Mouse (Mus musculus) hindbrain, embryonic 13.5 days (tissue): Measurements from ENCODE around the gene Cers5. TPM values are rescaled to one million over a fixed set of nuclear protein-coding genes. Genes with fewer than 3 reads are reported as not detected.
A peak's percentile ranks its signal among the peaks of the same experiment; 100 is the strongest.

Experiments used
- ATAC-seq: fragments of 200-750 bp; cut with Nextera tagmentation; 2 replicates; pipeline ENCODE4 v1.8.0; 2017; ENCODE audit warnings: moderate TSS enrichment; ENCODE audit not compliant: low FRiP score
- H3K27ac ChIP-seq: fragments of 300-500 bp; sonication (generic); 2 replicates; pipeline ENCODE4 v1.5.1; 2015; ENCODE audit warnings: inconsistent platforms, mild to moderate bottlenecking, moderate library complexity
- H3K27me3 ChIP-seq: fragments of 300-500 bp; sonication (generic); 2 replicates; pipeline ENCODE4 v1.6.1; 2015; ENCODE audit warnings: mild to moderate bottlenecking, inconsistent platforms
- H3K36me3 ChIP-seq: fragments of 300-500 bp; sonication (generic); 2 replicates; pipeline ENCODE4 v1.6.1; 2015; ENCODE audit warnings: mild to moderate bottlenecking, inconsistent platforms
- H3K4me1 ChIP-seq: fragments of 300-500 bp; sonication (generic); replicated peaks from 2 replicates; pipeline ENCODE4 v1.6.1; 2015; ENCODE audit warnings: inconsistent platforms
- H3K4me2 ChIP-seq: fragments of 300-500 bp; sonication (generic); 2 replicates; pipeline ENCODE4 v1.6.1; 2015; ENCODE audit warnings: inconsistent platforms, mild to moderate bottlenecking, moderate library complexity
- H3K4me3 ChIP-seq: fragments of 300-500 bp; sonication (generic); 2 replicates; pipeline ENCODE4 v1.5.1; 2015; ENCODE audit warnings: mild to moderate bottlenecking, inconsistent platforms
- H3K9ac ChIP-seq: fragments of 300-500 bp; sonication (generic); 2 replicates; pipeline ENCODE4 v1.6.1; 2015; ENCODE audit warnings: mild to moderate bottlenecking, inconsistent platforms
- H3K9me3 ChIP-seq: fragments of 300-500 bp; sonication (generic); 2 replicates; pipeline ENCODE4 v1.6.1; 2016; ENCODE audit warnings: inconsistent platforms
- WGBS: fragments of 180-500 bp; shearing (Covaris S2); methylation state at CpG from one replicate; pipeline ENCODE4 v1.1.7; 2015; 5-methylcytosine and 5-hydroxymethylcytosine counted together
- polyA plus RNA-seq: library from polyadenylated mRNA; unstranded; fragments of >200 nt; fragmentation: Nextera tagmentation; extraction: Ambion mirVana; gene quantifications from 2 replicates; pipeline ENCODE4 v1.2.1, GENCODE M21; 2015

The Cers5 gene
- polyA plus RNA-seq, 1 experiment from 2014 or later, result 74.3 TPM

GRCm38 (mm10) chr15:99778148-99778547 lies 5.5 kb upstream of the Cers5 start:
- no peaks in the 10 kb centered on the region for H3K4me1 ChIP-seq
- H3K27me3 ChIP-seq, result no peaks in the 10 kb centered on the region
- H3K4me2 ChIP-seq, result no peak overlapping the region
- no peak overlapping the region for H3K4me3 ChIP-seq
- 25% methylated on average over 7 of the region's 7 CpGs for WGBS
- H3K36me3 ChIP-seq, result peaks cover 22% of the 10 kb centered on the region
- H3K27ac ChIP-seq, result no peak overlapping the region
- no peak for ATAC-seq
- no peak overlapping the region for H3K9ac ChIP-seq
- no peaks in the 10 kb centered on the region for H3K9me3 ChIP-seq

GRCm38 (mm10) chr15:99772925-99773324 lies 240 bp upstream of the Cers5 start:
- Histone ChIP-seq H3K9ac (no peak overlapping the region), H3K27me3 (no peaks in the 10 kb centered on the region), H3K4me3 (peak overlapping the region; percentile 80), H3K9me3 (no peaks in the 10 kb centered on the region), H3K27ac (peak overlapping the region; percentile 58; the same call in 1 of the 2 replicates), H3K4me2 (no peak overlapping the region), H3K36me3 (no peaks in the 10 kb centered on the region), H3K4me1 (peaks cover 19% of the 10 kb centered on the region)
- ATAC-seq, result no peak
- 22% methylated on average over 3 of the region's 3 CpGs for WGBS

DNA sequence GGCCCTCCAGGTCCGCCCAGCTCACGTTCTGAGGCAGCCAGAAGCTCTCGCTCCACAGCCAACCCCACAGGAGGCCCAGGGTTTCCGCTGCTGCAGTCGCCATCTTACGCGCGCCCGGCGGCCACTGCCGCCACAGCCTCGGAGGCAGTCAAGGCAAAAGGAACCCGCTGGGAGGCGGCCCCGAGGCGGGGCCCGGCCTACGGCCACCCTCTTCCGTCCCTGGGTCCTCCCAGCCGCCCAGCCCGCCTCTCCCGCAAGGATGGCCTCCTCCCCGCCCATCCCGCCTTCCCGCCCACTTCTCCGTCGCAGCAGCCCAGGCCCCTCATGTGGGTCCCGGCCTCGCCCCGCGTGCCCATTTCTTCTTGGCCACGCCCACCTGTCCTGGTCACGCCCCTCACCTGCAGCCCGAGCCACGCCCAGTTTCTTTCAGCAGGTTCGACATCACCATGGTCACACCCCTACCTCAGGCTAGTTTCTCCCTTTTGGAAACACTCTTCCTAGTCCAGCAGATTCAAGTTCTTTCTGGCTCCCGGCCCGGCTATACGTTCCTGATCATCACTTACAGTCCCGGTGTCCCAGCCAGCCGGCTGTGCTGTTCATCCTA lies 306 bp downstream of the Cers5 start:
- Histone ChIP-seq H3K9ac (peak overlapping the region; percentile 91), H3K4me3 (peak overlapping the region; percentile 80), H3K36me3 (no peaks in the 10 kb centered on the region), H3K4me2 (peak overlapping the region; percentile 86), H3K27me3 (no peaks in the 10 kb centered on the region), H3K27ac (peak overlapping the region; percentile 96), H3K4me1 (peaks cover 19% of the 10 kb centered on the region), H3K9me3 (no peaks in the 10 kb centered on the region)
- WGBS, result under 1% methylated on average over 38 of the region's 41 CpGs
- ATAC-seq, result peak; percentile 87

DNA sequence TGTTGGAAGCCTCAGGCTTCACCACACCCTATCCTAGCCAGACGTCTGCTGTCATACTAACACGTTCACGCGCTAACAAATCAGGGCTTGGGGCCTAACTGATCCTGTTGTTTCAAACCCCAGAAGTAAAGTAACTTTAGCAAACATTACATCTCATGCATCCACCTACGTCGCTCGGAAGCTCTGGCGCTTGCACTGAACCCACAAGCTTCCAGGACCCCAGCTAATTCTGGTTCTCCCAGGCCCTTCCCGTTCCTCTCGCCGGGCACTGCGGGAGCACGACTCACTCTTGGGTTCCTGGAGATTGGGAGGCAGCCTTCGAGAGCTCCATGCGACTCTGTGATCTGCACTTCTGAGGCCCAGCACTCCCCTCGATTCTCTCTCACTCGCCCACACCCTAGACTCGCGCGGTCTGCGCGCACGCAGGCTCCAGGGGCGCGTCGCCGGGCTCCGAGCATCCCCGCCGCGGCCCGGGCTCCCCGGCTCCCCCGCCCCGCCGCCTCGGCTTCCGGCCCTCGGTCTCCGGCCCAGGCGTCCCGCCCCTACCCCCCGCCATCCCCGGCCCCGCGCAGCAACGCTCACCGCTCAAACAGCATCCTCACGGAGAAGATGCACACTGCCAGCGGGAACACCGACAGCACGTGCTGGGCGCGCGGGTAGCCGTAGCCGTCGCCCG lies 946 bp downstream of the Cers5 start:
- peak overlapping the region; percentile 96 for H3K27ac ChIP-seq
- H3K9ac ChIP-seq, result peak overlapping the region; percentile 91
- H3K4me2 ChIP-seq, result peak overlapping the region; percentile 86
- H3K36me3 ChIP-seq, result no peaks in the 10 kb centered on the region
- no peaks in the 10 kb centered on the region for H3K9me3 ChIP-seq
- H3K4me1 ChIP-seq, result peaks cover 19% of the 10 kb centered on the region
- WGBS, result under 1% methylated on average over 58 of the region's 59 CpGs
- peak; percentile 77 for ATAC-seq
- no peaks in the 10 kb centered on the region for H3K27me3 ChIP-seq
- H3K4me3 ChIP-seq, result peak overlapping the region; percentile 80

DNA sequence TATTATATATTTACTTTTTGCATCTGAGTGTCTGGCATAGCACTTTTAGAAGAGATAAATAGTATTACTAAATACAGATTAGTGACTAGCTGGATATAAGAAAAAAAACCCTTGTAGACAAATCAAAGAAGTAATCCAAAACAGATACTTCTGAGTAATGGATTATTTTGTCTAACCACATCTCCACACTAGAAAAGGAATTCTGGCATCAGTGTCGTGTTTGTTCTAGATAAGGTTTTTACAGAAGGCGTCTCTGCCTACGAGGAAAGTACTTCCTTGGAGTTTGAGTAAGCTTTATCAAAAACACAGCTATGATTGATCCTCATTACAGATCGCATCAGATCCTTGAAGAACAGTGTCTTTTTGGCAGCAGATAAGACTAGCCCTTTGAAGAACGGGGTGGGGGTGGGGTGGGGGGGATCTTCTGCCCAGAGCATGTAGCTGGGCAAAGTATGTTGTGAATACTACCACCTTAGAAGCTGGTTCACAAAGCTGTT lies 1.6 kb downstream of the Cers5 start:
- Histone ChIP-seq H3K9ac (peak overlapping the region; percentile 91), H3K4me2 (peak overlapping the region; percentile 86), H3K4me3 (peak overlapping the region; percentile 80), H3K27ac (peak overlapping the region; percentile 96), H3K9me3 (no peaks in the 10 kb centered on the region), H3K36me3 (no peaks in the 10 kb centered on the region), H3K4me1 (peaks cover 19% of the 10 kb centered on the region), H3K27me3 (no peaks in the 10 kb centered on the region)
- 39% methylated on average over 5 of the region's 5 CpGs for WGBS
- no peak for ATAC-seq

DNA sequence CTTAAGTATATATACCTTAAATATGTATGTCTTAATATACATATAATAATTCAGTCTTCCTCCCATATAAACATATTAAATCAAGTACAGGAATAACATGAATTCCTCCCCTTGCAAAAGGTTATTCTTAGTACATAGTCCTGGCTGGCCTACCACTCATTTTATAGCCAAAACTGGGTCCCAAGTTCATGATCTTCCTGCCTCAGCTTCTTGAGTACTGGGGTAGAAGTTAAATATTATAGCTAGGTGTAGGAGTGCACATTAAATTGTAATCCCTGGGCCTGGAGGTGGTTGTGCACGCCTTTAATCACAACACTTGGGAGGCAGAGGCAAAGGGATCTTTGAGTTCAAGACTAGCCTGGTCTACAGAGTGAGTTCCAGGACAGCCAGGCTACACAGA lies 3.9 kb downstream of the Cers5 start:
- no peak overlapping the region for H3K4me3 ChIP-seq
- no peaks in the 10 kb centered on the region for H3K27me3 ChIP-seq
- H3K9ac ChIP-seq, result no peak overlapping the region
- H3K27ac ChIP-seq, result no peak overlapping the region
- peaks cover 8% of the 10 kb centered on the region for H3K36me3 ChIP-seq
- H3K9me3 ChIP-seq, result no peaks in the 10 kb centered on the region
- WGBS, result 94% methylated on average over 1 of the region's 1 CpGs
- ATAC-seq, result no peak
- H3K4me2 ChIP-seq, result no peak overlapping the region
- peaks cover 19% of the 10 kb centered on the region for H3K4me1 ChIP-seq

DNA sequence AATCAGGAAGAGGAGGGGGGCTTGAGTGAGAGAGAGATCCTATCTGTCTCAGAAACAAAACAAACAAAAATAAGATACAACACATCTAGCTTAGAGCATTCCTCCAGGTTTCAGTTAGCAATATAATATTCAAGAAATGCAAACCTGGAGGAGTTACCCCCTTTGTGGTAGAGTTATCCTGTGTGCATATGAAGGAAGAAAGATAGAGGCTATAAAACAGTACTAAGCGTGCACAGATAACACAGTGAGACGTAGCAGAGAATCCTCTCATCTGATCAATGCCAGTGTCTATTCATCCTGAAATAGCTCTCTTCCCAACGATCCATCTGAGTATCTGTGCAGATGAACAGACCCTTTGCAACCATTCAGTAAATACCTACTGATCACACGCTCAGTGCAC lies 5.2 kb downstream of the Cers5 start:
- 85% methylated on average over 4 of the region's 4 CpGs for WGBS
- Histone ChIP-seq H3K4me1 (peaks cover 19% of the 10 kb centered on the region), H3K4me2 (no peak overlapping the region), H3K36me3 (peaks cover 8% of the 10 kb centered on the region), H3K4me3 (no peak overlapping the region), H3K9me3 (no peaks in the 10 kb centered on the region), H3K27me3 (no peaks in the 10 kb centered on the region), H3K9ac (no peak overlapping the region), H3K27ac (no peak overlapping the region)
- ATAC-seq, result no peak

DNA sequence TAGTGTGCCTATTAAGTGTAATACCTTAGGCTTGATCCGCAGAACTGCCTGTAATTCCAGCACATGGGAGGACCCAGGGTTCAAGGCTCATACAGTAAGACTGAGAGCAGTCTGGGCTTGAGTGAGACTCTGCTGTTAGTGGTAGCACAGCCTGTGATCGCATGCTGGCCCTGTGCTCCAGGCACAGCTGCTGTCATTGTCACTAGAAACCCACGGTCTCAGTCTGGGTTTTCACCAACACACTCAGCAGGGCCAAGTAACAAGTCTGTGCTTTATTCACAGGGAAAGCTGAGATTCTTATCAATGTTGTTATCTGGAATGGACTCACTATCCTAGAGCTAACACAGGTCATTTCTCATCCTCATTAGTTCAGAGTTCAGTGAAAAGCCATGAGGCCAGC lies 18.5 kb downstream of the Cers5 start:
- H3K4me2 ChIP-seq, result no peak overlapping the region
- H3K4me3 ChIP-seq, result no peak overlapping the region
- no peak overlapping the region for H3K27ac ChIP-seq
- no peak overlapping the region for H3K9ac ChIP-seq
- no peaks in the 10 kb centered on the region for H3K9me3 ChIP-seq
- no peaks in the 10 kb centered on the region for H3K27me3 ChIP-seq
- ATAC-seq, result no peak
- 71% methylated on average over 3 of the region's 3 CpGs for WGBS
- peaks cover 7% of the 10 kb centered on the region for H3K36me3 ChIP-seq
- H3K4me1 ChIP-seq, result peaks cover 13% of the 10 kb centered on the region; the same call in 1 of the 2 replicates

- H3K27me3 ChIP-seq, result no peaks in the 10 kb centered on the region
- no peak overlapping the region for H3K4me2 ChIP-seq
- H3K9ac ChIP-seq, result no peak overlapping the region
- peaks cover 90% of the 10 kb centered on the region for H3K36me3 ChIP-seq
- H3K27ac ChIP-seq, result no peak overlapping the region
- H3K4me1 ChIP-seq, result no peaks in the 10 kb centered on the region
- WGBS, result 96% methylated on average over 4 of the region's 4 CpGs
- no peak overlapping the region for H3K4me3 ChIP-seq
- no peaks in the 10 kb centered on the region for H3K9me3 ChIP-seq
- ATAC-seq, result no peak
These were observed 32.5 kb downstream of the Cers5 start for GRCm38 (mm10) chr15:99740229-99740628.

- H3K4me2 ChIP-seq, result no peak overlapping the region
- H3K9me3 ChIP-seq, result no peaks in the 10 kb centered on the region
- H3K36me3 ChIP-seq, result peaks cover 87% of the 10 kb centered on the region
- 92% methylated on average over 11 of the region's 11 CpGs for WGBS
- H3K4me3 ChIP-seq, result no peak overlapping the region
- no peak overlapping the region for H3K9ac ChIP-seq
- H3K27me3 ChIP-seq, result no peaks in the 10 kb centered on the region
- H3K27ac ChIP-seq, result no peak overlapping the region
- no peaks in the 10 kb centered on the region for H3K4me1 ChIP-seq
- ATAC-seq, result no peak
These were observed 36.0 kb downstream of the Cers5 start for GRCm38 (mm10) chr15:99736675-99737074.

DNA sequence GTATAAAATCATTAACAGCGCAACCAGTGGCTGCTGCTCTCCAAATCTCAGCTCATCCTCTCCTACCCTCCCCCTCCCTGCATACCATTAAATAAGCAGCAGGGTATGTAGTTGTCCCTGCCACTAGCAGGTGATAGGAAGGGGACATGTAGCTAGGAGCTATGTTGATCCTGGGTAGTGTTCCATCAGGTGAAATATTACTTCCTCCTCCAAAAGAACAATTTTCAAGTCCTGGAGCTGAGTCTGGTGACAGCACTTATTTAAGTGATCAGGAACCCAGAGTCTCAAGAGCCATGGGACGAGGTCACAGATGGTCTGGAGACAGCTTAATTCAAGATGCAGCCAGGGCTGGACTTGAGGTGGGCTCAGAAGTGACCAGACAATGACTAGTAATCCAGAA lies 37.1 kb downstream of the Cers5 start:
- ATAC-seq, result no peak
- peaks cover 81% of the 10 kb centered on the region for H3K36me3 ChIP-seq
- no peak overlapping the region for H3K9ac ChIP-seq
- no peak overlapping the region for H3K4me3 ChIP-seq
- no peak overlapping the region for H3K4me2 ChIP-seq
- H3K27ac ChIP-seq, result no peak overlapping the region
- no peaks in the 10 kb centered on the region for H3K9me3 ChIP-seq
- WGBS, result 89% methylated on average over 2 of the region's 2 CpGs
- H3K4me1 ChIP-seq, result no peaks in the 10 kb centered on the region
- no peaks in the 10 kb centered on the region for H3K27me3 ChIP-seq

DNA sequence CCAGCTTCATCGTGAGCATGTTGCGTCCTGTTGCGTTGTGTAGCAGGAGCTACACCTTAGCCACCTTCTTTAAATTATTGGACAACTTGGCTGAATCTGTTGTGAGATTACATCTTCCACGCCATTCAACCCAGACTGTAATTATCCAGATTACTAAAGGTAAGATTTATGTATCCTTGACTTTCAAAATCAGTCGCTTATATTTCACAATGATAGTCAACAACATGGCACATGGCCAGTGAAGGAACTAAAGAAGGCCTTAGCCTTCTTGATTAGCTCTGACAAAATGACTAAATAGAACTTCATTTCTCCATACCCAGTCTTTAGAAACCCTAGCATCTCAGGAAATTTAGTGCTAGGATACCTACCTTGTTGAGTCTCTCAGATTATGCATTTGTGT lies 39.5 kb downstream of the Cers5 start:
- Histone ChIP-seq H3K9me3 (no peaks in the 10 kb centered on the region), H3K4me1 (no peaks in the 10 kb centered on the region), H3K27me3 (no peaks in the 10 kb centered on the region), H3K36me3 (peaks cover 77% of the 10 kb centered on the region), H3K4me2 (no peak overlapping the region), H3K27ac (no peak overlapping the region), H3K9ac (no peak overlapping the region), H3K4me3 (no peak overlapping the region)
- over 99% methylated on average over 5 of the region's 5 CpGs for WGBS
- ATAC-seq, result no peak

DNA sequence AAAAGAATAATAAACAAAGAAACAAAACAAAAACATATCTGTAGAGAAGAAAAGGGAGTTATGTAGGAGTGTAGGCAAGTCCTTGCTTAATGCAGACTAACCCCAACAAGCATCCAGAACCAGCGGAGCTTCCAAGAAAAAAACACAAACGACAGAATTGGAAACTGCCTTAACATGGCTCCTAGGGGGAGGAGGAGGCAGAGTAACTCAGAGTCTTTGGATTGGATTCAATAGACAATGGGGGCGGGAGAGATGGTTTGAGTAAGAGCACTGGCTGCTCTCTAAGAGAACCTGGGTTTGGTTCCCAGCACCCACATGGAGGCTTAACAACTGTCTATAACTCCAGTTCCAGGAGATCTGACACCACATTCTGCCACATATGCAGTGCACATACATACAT lies 41.0 kb downstream of the Cers5 start:
- H3K27me3 ChIP-seq, result no peaks in the 10 kb centered on the region
- H3K4me1 ChIP-seq, result peaks cover 4% of the 10 kb centered on the region
- H3K27ac ChIP-seq, result no peak overlapping the region
- WGBS, result 89% methylated on average over 3 of the region's 3 CpGs
- no peak overlapping the region for H3K4me2 ChIP-seq
- H3K36me3 ChIP-seq, result peaks cover 72% of the 10 kb centered on the region
- no peak overlapping the region for H3K9ac ChIP-seq
- H3K4me3 ChIP-seq, result no peak overlapping the region
- no peaks in the 10 kb centered on the region for H3K9me3 ChIP-seq
- ATAC-seq, result no peak
